Mouse (Mus musculus): ENCODE data around the gene Ube2q1.

DNA sequence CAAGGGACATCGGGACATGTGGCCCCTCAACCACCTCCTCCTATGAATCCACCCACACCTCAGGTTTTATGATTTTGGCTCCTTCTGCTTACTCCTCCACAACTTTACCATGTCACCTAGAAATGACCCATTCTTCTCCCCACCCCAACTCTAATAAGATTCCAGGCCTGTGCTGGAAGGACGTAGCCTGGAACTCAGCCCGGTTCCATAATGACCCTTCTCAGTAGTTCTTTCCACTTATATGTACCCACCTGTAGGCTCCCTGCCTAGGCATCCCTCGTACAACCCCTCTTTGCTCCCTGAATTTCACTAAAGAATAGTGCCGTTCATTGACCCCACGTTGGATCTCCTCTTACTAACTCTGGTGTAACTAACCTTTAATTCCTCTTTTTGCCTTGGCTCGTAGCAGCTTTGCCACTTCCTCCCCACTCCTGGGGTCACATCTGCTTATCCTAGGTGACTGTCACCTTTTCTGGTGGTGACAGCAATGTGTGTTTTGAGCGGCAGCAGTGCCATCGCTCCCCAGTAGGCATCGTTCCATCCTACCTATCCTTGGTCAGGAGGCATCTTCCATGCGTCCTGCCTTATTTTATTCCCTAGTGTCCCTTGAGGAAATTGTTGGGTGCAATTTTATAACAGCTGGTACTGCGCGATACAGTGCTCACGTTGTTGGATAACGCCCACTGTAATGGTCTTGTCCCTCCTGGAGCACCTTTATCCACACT is 982 bp downstream of the Ube2q1 start:
- no peak for TF ChIP-seq CTCF (IDR thresholded peaks at IDR 0.05)
- TF ChIP-seq POLR2A (IDR thresholded peaks at IDR 0.05; ENCODE audit: insufficient read depth, low read depth, low read length) = no peak
